Mouse (Mus musculus): Measurements from ENCODE around the gene 4931414P19Rik.

GRCm38 (mm10) chr14:54575031-54575430 lies 30.8 kb downstream of the 4931414P19Rik start:
- TF ChIP-seq CTCF (IDR thresholded peaks at IDR 0.05; ENCODE audit: insufficient read depth, low read depth, low read length) (no peak), POLR2A (IDR thresholded peaks at IDR 0.05; ENCODE audit: insufficient read depth, low read depth, low read length) (no peak)

Data from olfactory bulb, adult 2 months (tissue).